ENCODE assay signal across 8 mouse cellular contexts in genomic region chr2:30161809-30162208, GRCm38 (mm10). TPM values are rescaled to one million over a fixed set of nuclear protein-coding genes. Genes with fewer than 3 reads are reported as not detected.
DNase-seq lines count a peak whose midpoint lies in the region; ATAC-seq and TF ChIP-seq lines count a peak whose summit lies in the region.

No protein-coding gene starts in this region.

- H3K27ac ChIP-seq in intestine, postnatal 0 days (ENCODE audit: low read depth, low read length): no peak overlapping the region
- H3K27ac ChIP-seq in intestine, embryonic 15.5 days: no peak overlapping the region
- H3K27ac ChIP-seq in lung, embryonic 14.5 days (ENCODE audit: low read depth): no peak overlapping the region
- H3K27ac ChIP-seq in midbrain, embryonic 13.5 days: no peak overlapping the region

- H3K9me3 ChIP-seq in intestine, postnatal 0 days (ENCODE audit: control insufficient read depth): 0 out of 2 replicates have a peak, but pooled peaks cover 5% of the 10 kb centered on the region
- H3K9me3 ChIP-seq in intestine, embryonic 15.5 days: no peaks in the 10 kb centered on the region
- peaks cover 4% of the 10 kb centered on the region; the same call in 1 of the 2 replicates for H3K9me3 ChIP-seq in lung, embryonic 14.5 days (ENCODE audit: low read depth, low read length)
- H3K9me3 ChIP-seq in midbrain, embryonic 13.5 days: peaks cover 4% of the 10 kb centered on the region

- H3K4me3 ChIP-seq in intestine, postnatal 0 days (ENCODE audit: low read depth, low read length): no peak overlapping the region
- H3K4me3 ChIP-seq in intestine, embryonic 15.5 days (replicated peaks): no peak overlapping the region
- no peak overlapping the region for H3K4me3 ChIP-seq in lung, embryonic 14.5 days (ENCODE audit: low read depth, low read length)
- H3K4me3 ChIP-seq in midbrain, embryonic 13.5 days (replicated peaks): no peak overlapping the region

- DNase-seq in ZHBTc4 (ENCODE audit: low read depth, low spot score): peak; percentile 69
- peak; percentile 84 for DNase-seq in lung, embryonic 14.5 days
- DNase-seq in frontal cortex, postnatal 14 days (ENCODE audit: low spot score in 2 of 2): no peak
- no peak for DNase-seq in yolk sac, embryonic 10.5 days (ENCODE audit: low spot score)

- no peak for ATAC-seq in intestine, postnatal 0 days
- ATAC-seq in intestine, embryonic 15.5 days: no peak
- ATAC-seq in CD4-positive, CD25-positive, alpha-beta regulatory T cell, adult 4 months: peak; percentile 75
- ATAC-seq in lung, embryonic 14.5 days (ENCODE audit: insufficient read depth): no peak
- no peak for ATAC-seq in midbrain, embryonic 13.5 days

- H3K4me1 ChIP-seq in intestine, postnatal 0 days (replicated peaks; ENCODE audit: control insufficient read depth, insufficient read depth, low read length): no peaks in the 10 kb centered on the region
- H3K4me1 ChIP-seq in intestine, embryonic 15.5 days (replicated peaks): no peaks in the 10 kb centered on the region
- no peaks in the 10 kb centered on the region for H3K4me1 ChIP-seq in lung, embryonic 14.5 days (ENCODE audit: insufficient read depth)
- no peaks in the 10 kb centered on the region for H3K4me1 ChIP-seq in midbrain, embryonic 13.5 days (replicated peaks)

- no peaks in the 10 kb centered on the region for H3K36me3 ChIP-seq in intestine, postnatal 0 days (ENCODE audit: control insufficient read depth, insufficient read depth)
- no peaks in the 10 kb centered on the region for H3K36me3 ChIP-seq in intestine, embryonic 15.5 days
- no peaks in the 10 kb centered on the region for H3K36me3 ChIP-seq in lung, embryonic 14.5 days (ENCODE audit: insufficient read depth)
- H3K36me3 ChIP-seq in midbrain, embryonic 13.5 days: no peaks in the 10 kb centered on the region

- no peak overlapping the region for H3K4me2 ChIP-seq in intestine, postnatal 0 days (replicated peaks; ENCODE audit: low read depth)
- H3K4me2 ChIP-seq in intestine, embryonic 15.5 days (replicated peaks): no peak overlapping the region
- no peak overlapping the region for H3K4me2 ChIP-seq in lung, embryonic 14.5 days
- H3K4me2 ChIP-seq in midbrain, embryonic 13.5 days (replicated peaks): no peak overlapping the region

- H3K27me3 ChIP-seq in intestine, postnatal 0 days (replicated peaks; ENCODE audit: control insufficient read depth, insufficient read depth, low read length): no peaks in the 10 kb centered on the region
- no peaks in the 10 kb centered on the region for H3K27me3 ChIP-seq in intestine, embryonic 15.5 days (replicated peaks)
- no peaks in the 10 kb centered on the region for H3K27me3 ChIP-seq in lung, embryonic 14.5 days (ENCODE audit: insufficient read depth, low read length)
- H3K27me3 ChIP-seq in midbrain, embryonic 13.5 days: no peaks in the 10 kb centered on the region

- TF ChIP-seq CTCF in intestine, postnatal 0 days (IDR thresholded peaks at IDR 0.05; ENCODE audit: low read depth): peak; percentile 82
- peak; percentile 79 for TF ChIP-seq CTCF in lung, embryonic 14.5 days (IDR thresholded peaks at IDR 0.05; ENCODE audit: low read depth)

- no peak overlapping the region for H3K9ac ChIP-seq in intestine, postnatal 0 days (ENCODE audit: low read depth, low read length)
- H3K9ac ChIP-seq in intestine, embryonic 15.5 days: no peak overlapping the region
- H3K9ac ChIP-seq in lung, embryonic 14.5 days: no peak overlapping the region
- no peak overlapping the region for H3K9ac ChIP-seq in midbrain, embryonic 13.5 days (replicated peaks)

RNA-seq across cellular contexts. Expression of gene Endog, which starts 9.5 kb away (rescaled TPM):
- 56.3 and 59.3 TPM in 2 replicates for polyA plus RNA-seq in intestine, postnatal 0 days (2015; fragmentation: Nextera tagmentation; extraction: Ambion mirVana)
- 40.9 and 41.9 TPM in 2 replicates for polyA plus RNA-seq in intestine, embryonic 15.5 days (2015; fragmentation: Nextera tagmentation; extraction: Ambion mirVana)
- 1 to 10 TPM; 1.3 to 2.5 TPM for polyA plus RNA-seq in CD4-positive, CD25-positive, alpha-beta regulatory T cell, adult 4 months (2017; shearing (Covaris generic))
- polyA plus RNA-seq in lung, embryonic 14.5 days (2014; fragmentation: Nextera tagmentation; extraction: Ambion mirVana): 18.4 and 19.7 TPM in 2 replicates
- polyA plus RNA-seq in midbrain, embryonic 13.5 days (2015; fragmentation: Nextera tagmentation; extraction: Ambion mirVana): 12.1 and 13.8 TPM in 2 replicates

RNA-seq across cellular contexts. Expression of gene Spout1, which starts 16.4 kb away (rescaled TPM):
- 17.3 and 18.7 TPM in 2 replicates for polyA plus RNA-seq in intestine, postnatal 0 days (2015; fragmentation: Nextera tagmentation; extraction: Ambion mirVana)
- 59.9 and 62.9 TPM in 2 replicates for polyA plus RNA-seq in intestine, embryonic 15.5 days (2015; fragmentation: Nextera tagmentation; extraction: Ambion mirVana)
- 10 to 100 TPM; 30.2 to 50.9 TPM for polyA plus RNA-seq in CD4-positive, CD25-positive, alpha-beta regulatory T cell, adult 4 months (2017; shearing (Covaris generic))
- polyA plus RNA-seq in lung, embryonic 14.5 days (2014; fragmentation: Nextera tagmentation; extraction: Ambion mirVana): 67.1 and 72.6 TPM in 2 replicates
- polyA plus RNA-seq in midbrain, embryonic 13.5 days (2015; fragmentation: Nextera tagmentation; extraction: Ambion mirVana): 59.9 and 60.0 TPM in 2 replicates

RNA-seq across cellular contexts. Expression of gene Tbc1d13, which starts 28.3 kb away (rescaled TPM):
- polyA plus RNA-seq in intestine, postnatal 0 days (2015; fragmentation: Nextera tagmentation; extraction: Ambion mirVana): 5.3 and 8.5 TPM in 2 replicates
- 7.8 and 8.2 TPM in 2 replicates for polyA plus RNA-seq in intestine, embryonic 15.5 days (2015; fragmentation: Nextera tagmentation; extraction: Ambion mirVana)
- 10 to 100 TPM; 10.9 to 11.3 TPM for polyA plus RNA-seq in CD4-positive, CD25-positive, alpha-beta regulatory T cell, adult 4 months (2017; shearing (Covaris generic))
- polyA plus RNA-seq in lung, embryonic 14.5 days (2014; fragmentation: Nextera tagmentation; extraction: Ambion mirVana): 10.9 and 12.3 TPM in 2 replicates
- 12.5 and 13.2 TPM in 2 replicates for polyA plus RNA-seq in midbrain, embryonic 13.5 days (2015; fragmentation: Nextera tagmentation; extraction: Ambion mirVana)

RNA-seq across cellular contexts. Expression of gene Zer1, which starts 37.4 kb away (rescaled TPM):
- 2.6 and 2.8 TPM in 2 replicates for polyA plus RNA-seq in intestine, postnatal 0 days (2015; fragmentation: Nextera tagmentation; extraction: Ambion mirVana)
- 5.0 and 5.6 TPM in 2 replicates for polyA plus RNA-seq in intestine, embryonic 15.5 days (2015; fragmentation: Nextera tagmentation; extraction: Ambion mirVana)
- 10 to 100 TPM; 18.5 to 25.5 TPM for polyA plus RNA-seq in CD4-positive, CD25-positive, alpha-beta regulatory T cell, adult 4 months (2017; shearing (Covaris generic))
- polyA plus RNA-seq in lung, embryonic 14.5 days (2014; fragmentation: Nextera tagmentation; extraction: Ambion mirVana): 8.8 and 8.9 TPM in 2 replicates
- polyA plus RNA-seq in midbrain, embryonic 13.5 days (2015; fragmentation: Nextera tagmentation; extraction: Ambion mirVana): 14.4 and 15.1 TPM in 2 replicates

RNA-seq across cellular contexts. Expression of gene Kyat1, which starts 43.8 kb away (rescaled TPM):
- polyA plus RNA-seq in intestine, postnatal 0 days (2015; fragmentation: Nextera tagmentation; extraction: Ambion mirVana): 17.3 and 20.5 TPM in 2 replicates
- polyA plus RNA-seq in intestine, embryonic 15.5 days (2015; fragmentation: Nextera tagmentation; extraction: Ambion mirVana): 18.4 and 19.6 TPM in 2 replicates
- 10 to 100 TPM in 1 of 2 experiments, 1 to 10 TPM in 1; 9.9 to 13.4 TPM for polyA plus RNA-seq in CD4-positive, CD25-positive, alpha-beta regulatory T cell, adult 4 months (2017; shearing (Covaris generic))
- 7.6 and 8.7 TPM in 2 replicates for polyA plus RNA-seq in lung, embryonic 14.5 days (2014; fragmentation: Nextera tagmentation; extraction: Ambion mirVana)
- 15.9 and 16.8 TPM in 2 replicates for polyA plus RNA-seq in midbrain, embryonic 13.5 days (2015; fragmentation: Nextera tagmentation; extraction: Ambion mirVana)

Comparison
In these comparisons a context has a peak if more than half of its experiments do, and no peak if none do; other contexts are left out.
1. DNase-seq: peak in ZHBTc4 (single experiment) and lung, embryonic 14.5 days (single experiment); none in frontal cortex, postnatal 14 days (0 of 2) and yolk sac, embryonic 10.5 days (single experiment).